Mouse (Mus musculus): ENCODE measurements around the gene Slc1a2. TPM values are rescaled to one million over a fixed set of nuclear protein-coding genes. Genes with fewer than 3 reads are reported as not detected.

Gene Slc1a2
- total RNA-seq (2014; rRNA removed; ENCODE audit: low replicate concordance) (0.19 and 0.42 TPM in 2 replicates), polyA plus RNA-seq (2015; fragmentation: Nextera tagmentation; extraction: Ambion mirVana) (0.08 and 0.15 TPM in 2 replicates)

- no peak within 1 kb of the TSS for H3K27ac ChIP-seq (ENCODE audit: low read depth)
- peaks cover 3% of the 10 kb centered on the region; the same call in 1 of the 2 replicates for H3K4me1 ChIP-seq (ENCODE audit: control insufficient read depth, insufficient read depth)
- WGBS = 3% methylated on average over 20 of the region's 20 CpGs
- ATAC-seq (ENCODE audit: insufficient read depth, low read depth) (peak; percentile 31; the same call in 1 of the 2 replicates), DNase-seq (ENCODE audit: low spot score) (no peak)
- H3K4me3 ChIP-seq (ENCODE audit: low read depth, low read length) = peak within 1 kb of the TSS; percentile 63
- H3K36me3 ChIP-seq (replicated peaks; ENCODE audit: control insufficient read depth, insufficient read depth, low read length) = no peaks in the 10 kb centered on the region
- H3K27me3 ChIP-seq (ENCODE audit: control insufficient read depth, insufficient read depth, low read length) = peaks cover 38% of the 10 kb centered on the region
- no peaks in the 10 kb centered on the region for H3K9me3 ChIP-seq (replicated peaks; ENCODE audit: control insufficient read depth, low read length)
- no peak for TF ChIP-seq EP300 (IDR thresholded peaks at IDR 0.05; ENCODE audit: low read depth)
- 0 out of 2 replicates have a peak within 1 kb of the TSS, but pooled peaks have one; percentile 23 for H3K9ac ChIP-seq (replicated peaks; ENCODE audit: low read depth, low read length)
- peak within 1 kb of the TSS; percentile 99 for H3K4me2 ChIP-seq (ENCODE audit: low read depth, low read length)
These were observed at the start of gene Slc1a2 for GRCm38 (mm10) chr2:102658163-102658660. TSS of gene Slc1a2 (plus strand) at chr2:102658659.

- 92% methylated on average over 4 of the region's 4 CpGs for WGBS
- no peak overlapping the region for H3K4me2 ChIP-seq (ENCODE audit: low read depth, low read length)
- no peak for ATAC-seq (ENCODE audit: insufficient read depth, low read depth)
- H3K27me3 ChIP-seq (ENCODE audit: control insufficient read depth, insufficient read depth, low read length) = no peaks in the 10 kb centered on the region
- TF ChIP-seq CTCF (IDR thresholded peaks at IDR 0.05; ENCODE audit: low read depth) (no peak), EP300 (IDR thresholded peaks at IDR 0.05; ENCODE audit: low read depth) (no peak)
- H3K27ac ChIP-seq (ENCODE audit: low read depth) = no peak overlapping the region
- no peaks in the 10 kb centered on the region for H3K36me3 ChIP-seq (replicated peaks; ENCODE audit: control insufficient read depth, insufficient read depth, low read length)
- H3K9me3 ChIP-seq (replicated peaks; ENCODE audit: control insufficient read depth, low read length) = no peaks in the 10 kb centered on the region
- DNase-seq (ENCODE audit: low spot score) = no peak
- H3K4me3 ChIP-seq (ENCODE audit: low read depth, low read length) = no peak overlapping the region
- no peak overlapping the region for H3K9ac ChIP-seq (replicated peaks; ENCODE audit: low read depth, low read length)
- no peaks in the 10 kb centered on the region for H3K4me1 ChIP-seq (ENCODE audit: control insufficient read depth, insufficient read depth)
These were observed 48.0 kb upstream of the Slc1a2 start for GRCm38 (mm10) chr2:102610485-102610884.

GRCm38 (mm10) chr2:102616637-102617036 lies 41.8 kb upstream of the Slc1a2 start:
- DNase-seq (ENCODE audit: low spot score) = no peak
- no peak overlapping the region for H3K27ac ChIP-seq (ENCODE audit: low read depth)
- no peak overlapping the region for H3K9ac ChIP-seq (replicated peaks; ENCODE audit: low read depth, low read length)
- H3K4me2 ChIP-seq (ENCODE audit: low read depth, low read length) = no peak overlapping the region
- no peaks in the 10 kb centered on the region for H3K27me3 ChIP-seq (ENCODE audit: control insufficient read depth, insufficient read depth, low read length)
- ATAC-seq (ENCODE audit: insufficient read depth, low read depth) = no peak
- WGBS = 39% methylated on average over 2 of the region's 2 CpGs
- TF ChIP-seq CTCF (IDR thresholded peaks at IDR 0.05; ENCODE audit: low read depth) (no peak), EP300 (IDR thresholded peaks at IDR 0.05; ENCODE audit: low read depth) (0 out of 2 replicates have a peak, but pooled peaks have one; percentile 34)
- no peaks in the 10 kb centered on the region for H3K9me3 ChIP-seq (replicated peaks; ENCODE audit: control insufficient read depth, low read length)
- H3K36me3 ChIP-seq (replicated peaks; ENCODE audit: control insufficient read depth, insufficient read depth, low read length) = no peaks in the 10 kb centered on the region
- H3K4me1 ChIP-seq (ENCODE audit: control insufficient read depth, insufficient read depth) = no peaks in the 10 kb centered on the region
- H3K4me3 ChIP-seq (ENCODE audit: low read depth, low read length) = no peak overlapping the region

GRCm38 (mm10) chr2:102620744-102621429 lies 37.6 kb upstream of the Slc1a2 start:
- Histone ChIP-seq H3K27ac (ENCODE audit: low read depth) (no peak overlapping the region), H3K27me3 (ENCODE audit: control insufficient read depth, insufficient read depth, low read length) (no peaks in the 10 kb centered on the region), H3K4me1 (ENCODE audit: control insufficient read depth, insufficient read depth) (no peaks in the 10 kb centered on the region), H3K36me3 (replicated peaks; ENCODE audit: control insufficient read depth, insufficient read depth, low read length) (no peaks in the 10 kb centered on the region), H3K9ac (replicated peaks; ENCODE audit: low read depth, low read length) (no peak overlapping the region), H3K4me3 (ENCODE audit: low read depth, low read length) (no peak overlapping the region), H3K9me3 (replicated peaks; ENCODE audit: control insufficient read depth, low read length) (no peaks in the 10 kb centered on the region), H3K4me2 (ENCODE audit: low read depth, low read length) (no peak overlapping the region)
- DNase-seq (ENCODE audit: low spot score) (no peak), ATAC-seq (ENCODE audit: insufficient read depth, low read depth) (no peak)
- TF ChIP-seq CTCF (IDR thresholded peaks at IDR 0.05; ENCODE audit: low read depth) (no peak), EP300 (IDR thresholded peaks at IDR 0.05; ENCODE audit: low read depth) (no peak)
- 80% methylated on average over 12 of the region's 12 CpGs for WGBS

GRCm38 (mm10) chr2:102622176-102622575 lies 36.3 kb upstream of the Slc1a2 start:
- H3K4me3 ChIP-seq (ENCODE audit: low read depth, low read length) = no peak overlapping the region
- DNase-seq (ENCODE audit: low spot score) (no peak), ATAC-seq (ENCODE audit: insufficient read depth, low read depth) (no peak)
- no peak overlapping the region for H3K9ac ChIP-seq (replicated peaks; ENCODE audit: low read depth, low read length)
- no peaks in the 10 kb centered on the region for H3K36me3 ChIP-seq (replicated peaks; ENCODE audit: control insufficient read depth, insufficient read depth, low read length)
- no peaks in the 10 kb centered on the region for H3K4me1 ChIP-seq (ENCODE audit: control insufficient read depth, insufficient read depth)
- 73% methylated on average over 5 of the region's 5 CpGs for whole genome bisulfite sequencing
- H3K27me3 ChIP-seq (ENCODE audit: control insufficient read depth, insufficient read depth, low read length) = no peaks in the 10 kb centered on the region
- no peak overlapping the region for H3K27ac ChIP-seq (ENCODE audit: low read depth)
- no peaks in the 10 kb centered on the region for H3K9me3 ChIP-seq (replicated peaks; ENCODE audit: control insufficient read depth, low read length)
- no peak overlapping the region for H3K4me2 ChIP-seq (ENCODE audit: low read depth, low read length)
- TF ChIP-seq EP300 (IDR thresholded peaks at IDR 0.05; ENCODE audit: low read depth) = no peak
